Mouse (Mus musculus) olfactory bulb, adult 2 months (tissue): Measurements from ENCODE around the gene Ms4a4a. TPM values are rescaled to one million over a fixed set of nuclear protein-coding genes. Genes with fewer than 3 reads are reported as not detected.

Experiments used
- H3K27ac ChIP-seq: fragments of 200-500 bp; 2 replicates; pipeline ENCODE4 v1.5.1; 2012; ENCODE audit warnings: low read depth, low read length; ENCODE audit not compliant: insufficient read depth
- H3K4me1 ChIP-seq: fragments of 200-500 bp; 2 replicates; pipeline ENCODE4 v1.6.1; 2012; ENCODE audit warnings: low read length; ENCODE audit not compliant: control insufficient read depth, insufficient read depth
- H3K4me3 ChIP-seq: fragments of 200-500 bp; 2 replicates; pipeline ENCODE4 v1.5.1; 2012; ENCODE audit warnings: mild to moderate bottlenecking, low read depth, low read length, moderate library complexity; ENCODE audit not compliant: insufficient read depth
- CTCF ChIP-seq: fragments of 200-500 bp; IDR thresholded peaks from 2 replicates; pipeline ENCODE4 v1.5.1; 2012; ENCODE audit warnings: low read depth, mild to moderate bottlenecking, low read length, moderate library complexity; ENCODE audit not compliant: insufficient read depth
- POLR2A ChIP-seq: fragments of 200-500 bp; IDR thresholded peaks from 2 replicates; pipeline ENCODE4 v1.6.1; 2012; ENCODE audit warnings: mild to moderate bottlenecking, low read depth, low read length, moderate library complexity; ENCODE audit not compliant: insufficient read depth
- WGBS: fragments of 180-500 bp; shearing (Covaris S2); methylation state at CpG from one replicate; pipeline ENCODE4 v1.1.7; 2018; 5-methylcytosine and 5-hydroxymethylcytosine counted together
- polyA plus RNA-seq: library from polyadenylated mRNA; stranded (reverse); fragments of >200 nt; gene quantifications from 2 replicates; pipeline ENCODE4 v1.2.4, GENCODE M21; 2012; ENCODE audit warnings: low replicate concordance; ENCODE audit not compliant: missing spikeins, insufficient read depth, insufficient read length

Ms4a4a gene
- polyA plus RNA-seq: not detected in 2 replicates

DNA sequence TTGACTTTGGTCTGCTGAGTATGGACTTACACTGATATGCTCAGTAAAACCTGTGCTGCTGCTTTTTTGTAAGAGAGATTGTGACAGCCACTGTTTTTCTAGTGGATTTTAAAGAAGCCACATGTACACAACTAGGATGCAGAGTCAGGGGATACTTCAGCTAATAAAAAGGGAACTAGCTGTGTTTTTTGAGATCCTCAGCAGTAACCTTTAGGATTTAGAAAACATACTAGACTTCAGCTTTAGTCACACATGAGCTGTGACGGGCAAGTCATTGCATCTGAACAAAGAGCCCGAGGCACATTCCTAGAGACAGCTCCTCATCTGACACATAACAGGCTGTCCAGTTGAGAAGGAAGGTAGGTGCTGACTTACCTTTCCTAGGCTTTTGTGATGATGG, at the start of gene Ms4a4a:
Gene Ms4a4a, plus strand, starts transcription at position 251 of the 400 bp plus-strand sequence.
- TF ChIP-seq POLR2A (no peak), CTCF (no peak)
- no peak within 1 kb of the TSS for H3K27ac ChIP-seq
- 82% methylated on average over 2 of the region's 2 CpGs for WGBS

DNA sequence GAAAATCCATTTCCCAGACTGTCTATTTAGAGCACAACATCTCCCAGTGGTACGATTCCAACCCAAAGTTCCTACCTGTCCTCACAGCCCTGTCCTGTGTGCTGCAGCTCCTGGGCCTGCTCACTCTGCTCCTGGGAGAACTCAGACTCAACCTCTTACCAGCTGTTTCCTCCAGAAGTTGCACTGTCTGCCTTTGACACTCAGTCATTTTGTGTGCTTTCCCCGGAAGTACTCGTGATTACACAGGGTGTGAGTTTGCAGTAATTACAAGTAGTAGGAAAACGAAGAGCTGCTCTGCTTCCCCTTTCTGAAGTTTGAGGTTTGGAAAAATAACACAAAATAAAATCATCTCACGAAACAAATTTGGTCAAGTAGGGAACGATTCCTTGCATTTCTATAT, 39.4 kb upstream of the Ms4a4a start, which contains the start of gene Ms4a7:
Gene Ms4a7, minus strand, starts transcription at position 215 of the 400 bp plus-strand sequence.
- Histone ChIP-seq H3K27ac (no peak within 1 kb of the TSS), H3K4me3 (no peak within 1 kb of the TSS), H3K4me1 (no peaks in the 10 kb centered on the region)
- WGBS: 82% methylated on average over 6 of the region's 6 CpGs
- TF ChIP-seq POLR2A: no peak
- no peak for TF ChIP-seq CTCF

More for the DNA sequence above, at the start of gene Ms4a4a:
- Histone ChIP-seq H3K4me1 (no peaks in the 10 kb centered on the region), H3K4me3 (no peak within 1 kb of the TSS)

DNA sequence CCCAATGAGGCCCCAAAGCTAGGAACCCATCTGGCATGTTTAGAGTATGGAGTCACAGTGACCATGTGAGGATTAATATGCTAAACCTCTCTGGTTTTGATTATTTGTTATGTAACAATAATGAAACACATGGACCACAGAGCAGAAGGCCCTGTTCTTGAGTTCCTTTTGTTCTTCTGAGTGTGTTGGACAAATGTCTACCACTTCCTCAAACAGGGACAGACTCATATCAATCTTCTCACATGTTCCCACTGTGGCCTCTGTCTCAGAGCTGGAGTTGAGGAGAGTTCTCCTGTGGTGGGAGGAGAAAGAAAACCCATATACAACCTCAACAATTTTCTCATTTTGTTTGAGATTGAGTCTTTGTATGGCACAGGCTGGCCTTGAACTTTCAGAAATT, 32.2 kb upstream of the Ms4a4a start:
- no peak overlapping the region for H3K4me3 ChIP-seq
- TF ChIP-seq CTCF (no peak), POLR2A (no peak)

DNA sequence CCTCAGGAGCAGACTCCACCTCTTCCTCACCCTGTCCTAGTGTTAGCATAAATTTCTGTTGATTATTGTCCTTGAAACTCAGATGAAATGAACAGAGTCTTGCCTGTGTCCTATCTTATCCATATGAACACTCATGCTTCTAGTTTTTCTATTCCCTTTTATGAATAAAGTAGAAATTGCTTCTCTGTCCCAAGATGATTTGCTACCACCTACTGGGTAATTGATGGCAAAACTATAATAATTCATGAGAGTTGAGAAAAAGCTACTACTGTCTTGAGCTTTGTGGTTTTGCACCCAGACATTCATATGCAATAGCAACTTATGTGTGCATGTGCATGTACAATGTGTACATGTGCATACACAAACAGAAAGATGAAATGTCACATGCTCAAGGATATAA, 31.3 kb upstream of the Ms4a4a start:
- TF ChIP-seq CTCF: no peak
- no peak for TF ChIP-seq POLR2A
- Histone ChIP-seq H3K4me1 (no peaks in the 10 kb centered on the region), H3K27ac (no peak overlapping the region), H3K4me3 (no peak overlapping the region)

More for the DNA sequence above, 32.2 kb upstream of the Ms4a4a start:
- Histone ChIP-seq H3K27ac (no peak overlapping the region), H3K4me1 (no peaks in the 10 kb centered on the region)

DNA sequence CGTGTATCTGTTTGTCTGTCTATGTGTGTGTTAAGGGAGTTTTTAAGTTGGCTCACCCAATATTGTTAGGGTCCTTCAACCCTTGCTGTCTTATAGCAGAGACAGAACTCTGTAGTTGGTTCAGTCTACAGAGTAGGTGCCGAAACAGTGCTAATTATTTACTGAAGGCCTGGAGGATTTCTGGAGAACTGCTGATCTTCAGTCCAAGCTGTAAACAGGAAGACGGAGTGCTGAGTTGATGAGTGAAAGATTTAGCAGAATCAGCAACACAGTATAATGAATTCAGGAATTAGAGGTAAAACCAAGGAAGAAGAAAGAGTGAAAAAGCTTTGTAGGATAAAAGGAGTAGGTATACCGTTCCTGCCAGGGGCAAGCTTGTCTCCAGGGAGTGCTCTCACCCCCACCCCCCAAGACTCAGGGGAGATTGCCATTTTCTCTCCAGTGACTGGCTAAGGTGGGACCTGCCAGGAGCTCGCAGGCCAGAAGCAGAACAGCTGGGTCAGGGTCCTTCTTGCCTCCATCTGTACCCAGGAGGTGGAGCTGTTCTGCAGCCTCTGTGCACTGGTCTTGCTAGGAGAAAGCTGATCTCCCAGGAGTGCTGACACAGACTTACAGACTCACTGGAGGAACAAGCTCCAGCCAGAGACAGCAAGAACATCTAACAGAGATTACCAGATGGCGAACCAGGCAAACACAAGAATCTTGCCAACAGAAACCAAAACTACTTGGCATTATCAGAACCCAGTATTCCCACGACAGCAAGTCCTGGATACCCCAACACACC, 25.4 kb upstream of the Ms4a4a start:
- no peak overlapping the region for H3K27ac ChIP-seq
- H3K4me1 ChIP-seq: no peaks in the 10 kb centered on the region; the same call in 1 of the 2 replicates
- no peak overlapping the region for H3K4me3 ChIP-seq
- 65% methylated on average over 7 of the region's 7 CpGs for WGBS
- TF ChIP-seq POLR2A (no peak), CTCF (no peak)

DNA sequence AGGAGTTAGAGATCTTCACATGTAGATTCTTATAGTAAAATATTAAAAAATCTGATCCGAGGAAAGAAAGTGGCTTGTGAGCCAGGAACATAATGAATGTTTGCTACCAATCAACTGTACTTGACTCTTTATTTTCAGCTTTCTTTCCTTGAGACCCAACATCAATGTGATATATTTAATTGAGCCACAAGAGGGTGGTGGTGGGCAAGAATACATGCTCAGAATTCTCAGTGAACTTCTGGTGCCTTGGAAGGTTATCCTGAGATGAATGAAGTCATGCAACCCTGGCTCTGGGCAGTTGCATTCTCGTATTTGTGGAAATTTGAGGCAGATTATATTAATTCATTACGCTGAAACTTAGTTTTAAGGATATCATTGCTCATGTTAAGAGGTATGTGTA, 23.4 kb upstream of the Ms4a4a start:
- Histone ChIP-seq H3K4me1 (no peaks in the 10 kb centered on the region; the same call in 1 of the 2 replicates), H3K4me3 (no peak overlapping the region), H3K27ac (no peak overlapping the region)
- WGBS: 46% methylated on average over 3 of the region's 3 CpGs
- no peak for TF ChIP-seq POLR2A
- TF ChIP-seq CTCF: no peak

DNA sequence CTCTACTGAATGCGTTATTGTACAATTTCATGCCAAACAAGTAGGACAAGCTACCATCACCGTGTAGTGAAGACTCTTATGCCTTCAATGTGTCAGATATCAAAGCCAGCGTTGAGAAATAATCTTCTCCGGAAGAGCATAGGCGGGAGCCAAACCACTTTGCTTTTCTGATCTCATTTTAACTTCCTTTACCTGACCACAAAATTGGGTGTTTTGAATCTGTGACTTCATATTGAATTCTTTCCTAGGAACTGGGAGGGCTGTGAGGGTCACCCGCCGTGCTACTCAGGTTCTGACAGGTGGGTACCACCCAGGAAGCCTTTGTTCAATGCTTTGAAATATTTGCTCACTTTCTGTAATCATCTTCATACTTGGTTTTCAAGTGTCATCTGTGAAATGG, 19.6 kb upstream of the Ms4a4a start:
- WGBS: 85% methylated on average over 7 of the region's 7 CpGs
- Histone ChIP-seq H3K4me3 (no peak overlapping the region), H3K27ac (no peak overlapping the region), H3K4me1 (no peaks in the 10 kb centered on the region)
- TF ChIP-seq POLR2A: no peak
- TF ChIP-seq CTCF: no peak

DNA sequence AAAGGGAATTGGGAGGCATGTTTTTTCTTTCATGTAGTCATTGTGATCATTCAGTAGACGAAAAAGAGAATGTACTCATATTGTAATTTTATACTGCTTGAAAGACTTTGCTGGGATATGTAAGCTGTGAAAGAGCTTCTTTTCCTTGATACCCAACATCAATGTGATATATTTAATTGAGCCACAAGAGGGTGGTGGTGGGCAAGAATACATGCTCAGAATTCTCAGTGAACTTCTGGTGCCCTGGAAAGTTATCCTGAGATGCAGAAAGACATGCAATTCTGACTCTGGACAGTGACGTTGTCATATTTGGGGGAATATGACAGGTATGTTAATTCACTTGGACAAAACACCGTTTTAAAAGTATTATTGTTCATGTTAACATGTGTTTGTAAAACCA, 15.2 kb upstream of the Ms4a4a start:
- TF ChIP-seq CTCF (no peak), POLR2A (no peak)
- no peak overlapping the region for H3K27ac ChIP-seq
- H3K4me3 ChIP-seq: no peak overlapping the region
- H3K4me1 ChIP-seq: no peaks in the 10 kb centered on the region
- WGBS: 63% methylated on average over 3 of the region's 3 CpGs

DNA sequence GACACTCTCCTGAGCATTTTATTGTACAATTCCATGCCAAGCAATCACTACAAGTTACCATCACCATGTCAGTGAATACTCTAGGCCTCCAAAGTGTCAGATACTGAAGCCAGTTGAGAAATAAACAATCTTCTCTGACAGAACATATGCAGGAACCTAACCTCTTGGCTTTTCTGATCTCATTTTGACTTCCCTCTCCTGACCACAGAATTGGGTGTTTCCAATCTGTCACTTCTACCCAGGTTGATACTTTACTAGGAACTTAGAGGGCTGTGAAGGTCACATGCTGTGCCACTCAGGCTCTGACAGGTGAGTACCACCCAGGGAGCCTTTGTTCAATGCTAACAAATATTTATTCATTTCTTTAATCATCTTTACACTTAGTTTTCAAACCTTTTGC, 13.3 kb upstream of the Ms4a4a start:
- no peak overlapping the region for H3K27ac ChIP-seq
- no peak overlapping the region for H3K4me3 ChIP-seq
- TF ChIP-seq CTCF (no peak), POLR2A (no peak)
- H3K4me1 ChIP-seq: no peaks in the 10 kb centered on the region
